Mouse (Mus musculus) liver, adult (tissue): ENCODE measurements around the gene Apobec4.

Source experiments
- GATA4 ChIP-seq: IDR thresholded peaks from 2 replicates; pipeline ENCODE4 v1.6.1; 2014; ENCODE audit warnings: mild to moderate bottlenecking, low read length; ENCODE audit not compliant: insufficient replicate concordance

The Apobec4 gene

GRCm38 (mm10) chr1:152739374-152739773, 11.0 kb upstream of the Apobec4 start:
- TF ChIP-seq GATA4: no peak

DNA sequence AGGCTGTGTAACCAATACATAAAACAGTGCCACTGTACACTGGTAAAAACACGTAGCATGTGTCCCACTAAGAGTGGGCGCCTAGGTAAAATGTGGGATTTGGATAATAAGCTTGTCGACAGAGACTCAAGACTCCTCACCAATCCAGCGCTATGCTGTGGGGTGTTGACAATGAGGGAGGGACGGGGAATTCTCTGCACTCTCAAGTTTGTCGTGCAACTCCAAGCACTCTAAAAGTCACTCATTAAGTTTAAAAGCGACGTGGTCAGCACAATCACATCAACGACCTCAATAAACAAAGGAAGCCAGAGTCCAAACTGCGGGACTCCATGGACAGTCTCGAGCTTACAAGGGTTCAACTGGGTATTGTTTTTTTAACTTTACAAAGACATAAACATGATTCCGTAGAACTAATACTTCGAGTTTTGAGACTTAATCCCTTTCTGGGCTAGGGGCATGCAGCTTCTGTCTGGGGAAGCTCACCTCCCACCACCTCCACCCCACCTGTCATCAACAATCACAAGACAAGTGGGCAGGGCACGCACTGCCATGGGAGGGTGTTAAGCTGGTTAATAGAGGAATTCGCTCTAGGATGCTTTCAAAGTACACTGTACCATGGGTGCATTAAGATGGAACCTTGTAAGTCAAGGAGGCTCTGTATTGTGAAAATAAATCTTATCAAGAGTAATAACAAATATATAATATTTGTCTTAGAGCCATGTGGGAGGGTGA, 7.1 kb upstream of the Apobec4 start:
- TF ChIP-seq GATA4: no peak

GRCm38 (mm10) chr1:152746426-152746825, 3.9 kb upstream of the Apobec4 start:
- 0 out of 2 replicates have a peak, but pooled peaks have one; percentile 23 for TF ChIP-seq GATA4

- no peak for TF ChIP-seq GATA4
These were observed 1.1 kb upstream of the Apobec4 start for GRCm38 (mm10) chr1:152749276-152749675.

- no peak for TF ChIP-seq GATA4
These were observed 11.4 kb downstream of the Apobec4 start for GRCm38 (mm10) chr1:152761791-152762190.

DNA sequence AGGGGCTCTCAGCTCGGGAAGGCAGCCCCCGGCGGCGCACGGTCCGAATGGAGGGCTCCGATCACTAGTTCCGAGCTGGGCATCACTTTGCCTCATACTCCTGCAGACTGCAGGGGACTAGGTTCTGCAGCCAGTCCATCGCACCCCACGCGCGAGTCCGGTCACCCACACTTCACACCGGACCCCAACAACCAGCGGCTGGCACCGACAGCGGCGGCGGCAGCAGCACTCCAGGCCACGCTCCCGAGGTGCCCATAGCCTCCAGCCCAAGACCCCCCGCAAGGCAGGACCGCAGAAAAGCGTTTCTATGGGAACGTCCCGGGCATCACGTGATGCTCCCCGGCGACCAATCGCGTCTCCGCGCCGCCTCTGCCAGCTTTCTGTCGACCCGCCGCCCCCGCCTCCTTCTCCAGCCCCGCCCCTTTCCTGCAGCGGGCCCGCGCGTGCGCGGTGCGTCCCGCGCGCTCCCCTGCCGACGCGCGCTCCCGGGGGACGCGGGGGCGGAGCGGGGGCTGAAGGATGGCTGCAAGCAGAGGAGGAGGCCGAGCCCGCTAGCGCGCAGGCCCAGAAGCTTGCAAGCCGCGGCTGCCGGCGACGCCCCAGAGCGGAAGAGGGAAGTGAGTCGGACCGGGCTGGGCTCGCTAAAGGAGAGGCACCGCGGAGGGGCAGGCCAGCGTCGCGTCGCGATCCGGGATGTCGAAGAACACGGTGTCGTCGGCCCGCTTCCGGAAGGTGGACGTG, 15.9 kb downstream of the Apobec4 start, which contains the start of the genes Rgl1 and Arpc5:
TSS of gene Rgl1 (minus strand) at position 320 of the 741 bp plus-strand sequence.
TSS of gene Arpc5 (plus strand) at position 511 of the 741 bp plus-strand sequence.
- no peak for TF ChIP-seq GATA4

DNA sequence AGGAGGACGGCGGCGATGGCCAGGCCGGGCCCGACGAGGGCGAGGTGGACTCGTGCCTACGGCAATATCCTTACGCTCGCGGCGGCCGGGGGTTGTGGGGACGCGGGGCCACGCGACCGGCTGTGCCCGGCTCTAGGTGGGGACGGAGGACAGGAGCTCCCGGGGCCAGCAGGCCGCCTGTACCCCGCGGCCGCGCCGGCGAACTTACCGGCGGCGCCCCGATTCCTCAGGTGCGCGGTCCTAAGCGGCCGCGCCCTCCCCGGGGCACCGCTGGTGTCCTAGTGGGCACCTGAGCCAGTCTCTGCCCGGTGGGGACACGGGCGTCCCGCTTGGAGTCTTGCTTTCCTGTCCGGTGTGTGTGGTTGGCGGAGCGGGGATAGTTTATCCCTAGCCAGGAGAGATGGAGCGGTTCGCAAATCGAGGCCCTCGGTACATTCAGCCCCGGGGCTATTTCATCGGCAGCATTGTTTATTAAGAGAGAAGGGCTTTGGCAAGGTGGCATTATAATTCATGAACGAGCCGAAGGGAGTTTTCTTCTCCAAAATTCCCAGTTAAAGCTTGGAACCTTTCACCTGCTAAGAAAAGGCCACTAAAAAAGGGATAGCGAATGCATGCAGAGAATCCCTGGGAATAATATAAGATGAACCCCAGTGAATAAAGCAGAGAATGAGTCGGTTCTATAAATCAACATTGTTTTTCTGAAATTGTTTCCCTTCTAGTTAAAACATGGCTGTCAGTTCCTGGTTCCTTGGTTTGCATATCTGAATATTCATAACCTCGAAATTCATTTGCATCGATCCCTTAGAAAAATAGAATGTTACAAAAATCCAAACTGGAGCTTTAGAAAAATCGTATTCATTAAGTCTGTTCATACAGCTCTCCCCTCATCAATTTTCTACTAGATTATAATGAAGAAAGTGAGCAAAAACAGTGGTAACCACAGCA, 16.7 kb downstream of the Apobec4 start:
- no peak for TF ChIP-seq GATA4

DNA sequence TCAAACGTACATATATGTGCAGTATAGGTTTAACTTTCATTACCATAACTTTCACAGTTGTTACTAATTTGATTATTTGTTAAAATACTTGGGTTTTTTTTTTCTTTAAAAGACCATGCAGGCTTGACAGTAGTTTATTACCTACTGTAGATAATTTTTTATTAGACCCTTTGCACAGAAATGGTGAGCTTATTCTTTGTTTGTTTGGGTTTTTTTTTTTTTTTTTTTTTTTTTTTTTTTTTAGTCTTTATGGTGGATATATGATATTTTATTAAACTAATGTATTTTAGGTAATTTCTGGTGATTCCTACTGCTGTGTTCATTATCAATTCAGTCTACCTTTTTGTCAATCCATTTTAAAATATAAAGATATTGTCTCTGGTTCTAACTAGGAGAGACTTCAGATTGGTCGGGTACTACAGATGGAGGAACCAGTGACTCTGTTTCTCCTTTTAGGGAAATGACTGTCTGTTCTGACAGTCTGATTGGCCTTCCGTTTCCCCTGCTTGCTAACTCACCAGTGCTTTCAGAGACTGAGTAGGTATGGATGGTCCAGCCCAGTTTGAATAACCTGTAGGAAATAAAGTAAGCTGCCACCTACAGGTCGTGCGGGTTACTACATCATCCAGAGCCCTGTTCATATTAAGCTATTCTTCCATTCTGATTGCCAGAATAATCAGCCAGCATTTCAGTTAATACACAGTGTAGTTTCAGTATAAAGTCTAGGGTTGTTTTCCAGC, 17.6 kb downstream of the Apobec4 start:
- TF ChIP-seq GATA4: no peak

- TF ChIP-seq GATA4: no peak
These were observed 20.7 kb downstream of the Apobec4 start for GRCm38 (mm10) chr1:152771016-152771415.

DNA sequence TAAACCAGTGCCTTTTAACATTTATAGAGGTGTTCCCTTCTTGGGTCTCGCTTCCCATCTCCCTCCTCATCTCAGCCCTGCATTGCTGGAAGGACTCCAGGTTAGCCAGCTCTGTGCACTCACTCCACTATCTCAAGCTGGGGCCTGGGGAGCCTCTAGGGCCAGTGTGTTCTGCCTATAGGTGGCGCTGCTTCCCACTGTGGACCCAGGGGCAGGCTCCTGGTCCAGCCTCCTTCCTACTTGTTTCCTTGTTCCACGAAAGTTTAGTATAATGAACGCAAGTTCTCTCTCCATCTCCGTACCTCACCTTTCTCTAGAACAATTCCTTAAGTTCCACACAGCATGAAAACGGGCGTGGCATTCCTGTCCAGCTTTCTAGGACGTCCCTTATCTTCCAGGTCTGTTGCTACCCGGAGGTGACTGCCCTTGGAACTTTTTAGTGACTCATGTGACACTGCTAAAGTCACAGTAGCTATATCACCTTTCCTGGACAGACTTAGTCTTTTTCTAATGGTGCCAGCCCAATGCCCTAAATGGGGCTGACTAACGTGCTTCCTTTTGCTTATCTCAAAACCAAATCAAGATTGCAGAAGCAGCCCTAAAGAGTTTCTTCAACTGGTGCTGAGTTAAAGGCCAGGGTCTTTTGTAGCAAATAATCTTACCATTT, 28.9 kb downstream of the Apobec4 start:
- no peak for TF ChIP-seq GATA4

GRCm38 (mm10) chr1:152784620-152785019, 34.3 kb downstream of the Apobec4 start:
- no peak for TF ChIP-seq GATA4

DNA sequence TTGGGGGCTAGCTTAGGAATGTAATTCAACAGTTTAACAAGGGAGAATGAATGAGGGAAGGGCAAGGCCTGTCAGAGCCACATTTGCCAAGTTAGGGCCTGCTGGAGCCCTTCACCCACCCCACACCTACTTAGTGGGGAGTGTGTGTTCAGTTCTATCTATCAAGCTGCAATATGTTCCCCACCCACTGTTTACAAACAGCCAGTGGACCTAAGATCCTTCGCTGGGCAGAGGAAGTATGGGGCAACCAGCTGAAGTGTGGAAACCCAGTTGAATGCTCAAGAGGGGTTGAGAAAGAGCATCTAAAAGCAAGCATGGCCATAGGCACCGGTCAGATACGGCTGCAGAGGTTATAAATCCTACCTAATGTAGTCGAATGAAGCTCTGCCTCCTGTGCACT, 36.6 kb downstream of the Apobec4 start:
- no peak for TF ChIP-seq GATA4

DNA sequence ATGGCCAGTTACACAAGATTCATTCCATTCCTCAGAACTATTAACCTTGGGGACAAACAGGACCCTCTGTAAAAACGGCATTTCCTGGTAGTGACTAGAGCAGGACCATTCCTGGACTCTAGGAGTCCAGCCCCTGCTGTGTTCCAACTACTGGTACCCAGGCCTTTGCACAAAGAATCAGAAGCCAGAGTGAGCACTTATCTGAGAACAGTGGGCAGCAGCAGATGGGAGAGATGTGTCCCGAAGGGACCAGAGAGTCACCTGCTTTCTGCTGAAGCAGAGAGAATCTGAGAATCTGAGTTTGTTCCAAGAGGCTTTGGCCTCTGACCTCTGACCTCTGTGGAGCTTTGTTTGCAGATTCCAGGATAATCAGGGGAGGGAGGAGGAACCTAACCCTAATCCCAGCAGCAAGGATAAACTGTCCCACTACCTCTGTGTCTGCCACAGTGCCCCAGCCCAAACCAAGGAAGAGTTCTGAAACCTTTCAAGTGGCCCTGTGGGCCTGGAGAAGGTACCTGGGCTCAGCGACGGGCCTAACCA, 37.8 kb downstream of the Apobec4 start:
- TF ChIP-seq GATA4: no peak

- TF ChIP-seq GATA4: no peak
These were observed 39.9 kb downstream of the Apobec4 start for GRCm38 (mm10) chr1:152790254-152790653.
